Mouse (Mus musculus): Measurements from ENCODE around the gene Mrpl34. TPM values are rescaled to one million over a fixed set of nuclear protein-coding genes. Genes with fewer than 3 reads are reported as not detected.

Mrpl34 gene
- total and polyA plus RNA-seq, 3 experiments, result 143 to 196 TPM; not detected in 1

- H3K27ac ChIP-seq (ENCODE audit: control insufficient read depth, low read depth, low read length), result no peak overlapping the region
- no peak overlapping the region for H3K4me3 ChIP-seq (ENCODE audit: control insufficient read depth in 1 of 2, insufficient read depth in 1 of 2, low read depth in 2 of 2, low read length in 2 of 2)
- no peak overlapping the region for H3K9ac ChIP-seq (ENCODE audit: control insufficient read depth, low read depth, low read length, poor library complexity, severe bottlenecking)
- H3K36me3 ChIP-seq (ENCODE audit: control insufficient read depth in 1 of 2, insufficient read depth in 2 of 2, low read length in 2 of 2), result peaks cover 0 to 5% of the 10 kb centered on the region in 2 experiments; a peak in 1 of 4 replicates
- peaks cover 0 to 4% of the 10 kb centered on the region in 2 experiments; a peak in 1 of 4 replicates for H3K4me1 ChIP-seq (ENCODE audit: control insufficient read depth in 1 of 2, insufficient read depth in 2 of 2, low read length in 2 of 2)
- TF ChIP-seq USF2 (IDR thresholded peaks at IDR 0.05; ENCODE audit: borderline replicate concordance in 1 of 2, insufficient read depth in 1 of 2, low read depth in 1 of 2, low read length in 2 of 2) (no peak), GABPA (IDR thresholded peaks at IDR 0.05; ENCODE audit: low read depth, low read length) (no peak), EP300 (IDR thresholded peaks at IDR 0.05; ENCODE audit: low read depth in 1 of 2, low read length in 2 of 2) (no peak), ELF1 (IDR thresholded peaks at IDR 0.05; ENCODE audit: low read depth, low read length) (no peak), UBTF (IDR thresholded peaks at IDR 0.05; ENCODE audit: borderline replicate concordance, insufficient read depth, low read depth, low read length) (no peak), MAZ (IDR thresholded peaks at IDR 0.05; ENCODE audit: low read depth, low read length) (no peak), TBP (IDR thresholded peaks at IDR 0.05; ENCODE audit: low read depth, low read length) (no peak), MAX (IDR thresholded peaks at IDR 0.05; ENCODE audit: low read length) (no peak), RCOR1 (IDR thresholded peaks at IDR 0.05; ENCODE audit: low read depth, low read length) (no peak), POLR2AphosphoS5 (IDR thresholded peaks at IDR 0.05; ENCODE audit: borderline replicate concordance, low read depth, low read length) (no peak), HCFC1 (IDR thresholded peaks at IDR 0.05; ENCODE audit: low read depth, low read length) (no peak), RAD21 (IDR thresholded peaks at IDR 0.05; ENCODE audit: low read depth, low read length) (no peak), SIN3A (IDR thresholded peaks at IDR 0.05; ENCODE audit: low read length) (no peak), GATA1 (IDR thresholded peaks at IDR 0.05; ENCODE audit: low read depth, low read length) (no peak), ZMIZ1 (IDR thresholded peaks at IDR 0.05; ENCODE audit: low read depth, low read length) (no peak), NRF1 (IDR thresholded peaks at IDR 0.05; ENCODE audit: insufficient read depth, low read depth, low read length, poor library complexity, severe bottlenecking) (no peak), POLR2A (IDR thresholded peaks at IDR 0.05; ENCODE audit: control insufficient read depth in 1 of 2, insufficient read depth in 1 of 2, low read depth in 1 of 2, low read length in 2 of 2, poor library complexity in 1 of 2) (no peak)
- no peak for DNase-seq (ENCODE audit: low read depth, low spot score)
- no peaks in the 10 kb centered on the region for H3K27me3 ChIP-seq (ENCODE audit: control insufficient read depth in 1 of 2, insufficient read depth in 2 of 2, low read length in 2 of 2)
- no peaks in the 10 kb centered on the region for H3K9me3 ChIP-seq (replicated peaks; ENCODE audit: insufficient read depth, low read length)
- H3K79me2 ChIP-seq (ENCODE audit: control insufficient read depth, insufficient read depth, low read length, poor library complexity), result peaks cover 12% of the 10 kb centered on the region
These were observed 10.3 kb downstream of the Mrpl34 start for GRCm38 (mm10) chr8:71474785-71475701.

GRCm38 (mm10) chr8:71475702-71476075 is 10.9 kb downstream of the Mrpl34 start:
- Histone ChIP-seq H3K9ac (ENCODE audit: control insufficient read depth, low read depth, low read length, poor library complexity, severe bottlenecking) (peak overlapping the region; percentile 90), H3K4me1 (ENCODE audit: control insufficient read depth in 1 of 2, insufficient read depth in 2 of 2, low read length in 2 of 2) (no peaks in the 10 kb centered on the region), H3K9me3 (replicated peaks; ENCODE audit: insufficient read depth, low read length) (no peaks in the 10 kb centered on the region), H3K79me2 (ENCODE audit: control insufficient read depth, insufficient read depth, low read length, poor library complexity) (peaks cover 6% of the 10 kb centered on the region), H3K27me3 (ENCODE audit: control insufficient read depth in 1 of 2, insufficient read depth in 2 of 2, low read length in 2 of 2) (no peaks in the 10 kb centered on the region), H3K27ac (ENCODE audit: control insufficient read depth, low read depth, low read length) (peak overlapping the region; percentile 76), H3K4me3 (ENCODE audit: control insufficient read depth in 1 of 2, insufficient read depth in 1 of 2, low read depth in 2 of 2, low read length in 2 of 2) (peak overlapping the region; percentile 59 to 64), H3K36me3 (ENCODE audit: control insufficient read depth in 1 of 2, insufficient read depth in 2 of 2, low read length in 2 of 2) (0 out of 4 replicates have a peak, but pooled peaks cover 0 to 2% of the 10 kb centered on the region in 2 experiments)
- TF ChIP-seq MAX (IDR thresholded peaks at IDR 0.05; ENCODE audit: low read length) (0 out of 2 replicates have a peak, but pooled peaks have one; percentile 28), MYC (IDR thresholded peaks at IDR 0.05; ENCODE audit: low read depth, low read length) (0 out of 2 replicates have a peak, but pooled peaks have one; percentile 20), POLR2AphosphoS2 (IDR thresholded peaks at IDR 0.05; ENCODE audit: low read length) (peak; percentile 24; the same call in 1 of the 2 replicates), ZC3H11A (IDR thresholded peaks at IDR 0.05; ENCODE audit: low read depth, low read length) (no peak), KAT2A (conservative IDR thresholded peaks at IDR 0.05; ENCODE audit: low read depth, low read length) (no peak)
- peak; percentile 39 for DNase-seq (ENCODE audit: low read depth, low spot score)
